Mouse (Mus musculus): Measurements from ENCODE around the gene Pias1. TPM values are rescaled to one million over a fixed set of nuclear protein-coding genes. Genes with fewer than 3 reads are reported as not detected.
A peak's percentile ranks its signal among the peaks of the same experiment; 100 is the strongest.

Gene Pias1
- polyA plus RNA-seq, 1 experiment: 5.9 TPM

GRCm38 (mm10) chr9:62844461-62844860 lies 143.3 kb downstream of the Pias1 start:
- Histone ChIP-seq H3K79me2 (ENCODE audit: control insufficient read depth, insufficient read depth) (no peaks in the 10 kb centered on the region), H3ac (ENCODE audit: control insufficient read depth, insufficient read length) (no peak overlapping the region)

GRCm38 (mm10) chr9:62843356-62844024 lies 144.2 kb downstream of the Pias1 start:
- H3K36me3 ChIP-seq (ENCODE audit: control insufficient read depth, insufficient read depth): no peaks in the 10 kb centered on the region
- no peaks in the 10 kb centered on the region for H3K79me2 ChIP-seq (ENCODE audit: control insufficient read depth, insufficient read depth)
- H3K4me3 ChIP-seq: no peak overlapping the region
- no peaks in the 10 kb centered on the region for H3K27me3 ChIP-seq (ENCODE audit: control insufficient read depth, insufficient read depth, insufficient read length)
- no peak for TF ChIP-seq MYOG (IDR thresholded peaks at IDR 0.05; ENCODE audit: control insufficient read depth in 1 of 3, insufficient read depth in 1 of 3, insufficient read length in 2 of 3, low read depth in 2 of 3)
- no peak for TF ChIP-seq POLR2A (IDR thresholded peaks at IDR 0.05; ENCODE audit: insufficient read length, low read depth)
- TF ChIP-seq TCF3 (IDR thresholded peaks at IDR 0.05; ENCODE audit: insufficient read length, low read depth): no peak
- no peak for TF ChIP-seq REST (IDR thresholded peaks at IDR 0.05; ENCODE audit: insufficient read depth, insufficient read length)
- no peak for TF ChIP-seq USF1 (IDR thresholded peaks at IDR 0.05; ENCODE audit: low read depth)
- no peak for TF ChIP-seq SRF (IDR thresholded peaks at IDR 0.05; ENCODE audit: control insufficient read depth, insufficient read length, low read depth)
- no peak for TF ChIP-seq MAX (IDR thresholded peaks at IDR 0.05; ENCODE audit: low read depth)
- TF ChIP-seq POLR2AphosphoS2 (IDR thresholded peaks at IDR 0.05; ENCODE audit: insufficient read length, low read depth): no peak
- TF ChIP-seq E2F4 (IDR thresholded peaks at IDR 0.05; ENCODE audit: insufficient read depth): no peak
- no peak for TF ChIP-seq MYOD1 (IDR thresholded peaks at IDR 0.05; ENCODE audit: control insufficient read depth in 1 of 3, insufficient read length in 2 of 3, low read depth in 2 of 3)
- TF ChIP-seq TCF12 (IDR thresholded peaks at IDR 0.05; ENCODE audit: insufficient read depth, poor library complexity, severe bottlenecking): no peak
- no peak for TF ChIP-seq CEBPB (IDR thresholded peaks at IDR 0.05; ENCODE audit: insufficient read depth, poor library complexity, severe bottlenecking)
- no peak overlapping the region for H3ac ChIP-seq (ENCODE audit: control insufficient read depth, insufficient read length)
- no peak overlapping the region for H3K4me2 ChIP-seq (ENCODE audit: low read depth)

More at GRCm38 (mm10) chr9:62844461-62844860, 143.3 kb downstream of the Pias1 start:
- Histone ChIP-seq H3K4me2 (ENCODE audit: low read depth) (no peak overlapping the region), H3K36me3 (ENCODE audit: control insufficient read depth, insufficient read depth) (no peaks in the 10 kb centered on the region), H3K27me3 (ENCODE audit: control insufficient read depth, insufficient read depth, insufficient read length) (no peaks in the 10 kb centered on the region), H3K4me3 (no peak overlapping the region)
- TF ChIP-seq USF1 (IDR thresholded peaks at IDR 0.05; ENCODE audit: low read depth) (no peak), POLR2A (IDR thresholded peaks at IDR 0.05; ENCODE audit: insufficient read length, low read depth) (no peak), REST (IDR thresholded peaks at IDR 0.05; ENCODE audit: insufficient read depth, insufficient read length) (no peak), TCF3 (IDR thresholded peaks at IDR 0.05; ENCODE audit: insufficient read length, low read depth) (no peak), MYOD1 (IDR thresholded peaks at IDR 0.05; ENCODE audit: control insufficient read depth in 1 of 3, insufficient read length in 2 of 3, low read depth in 2 of 3) (no peak), MYOG (IDR thresholded peaks at IDR 0.05; ENCODE audit: control insufficient read depth in 1 of 3, insufficient read depth in 1 of 3, insufficient read length in 2 of 3, low read depth in 2 of 3) (no peak), CEBPB (IDR thresholded peaks at IDR 0.05; ENCODE audit: insufficient read depth, poor library complexity, severe bottlenecking) (no peak), POLR2AphosphoS2 (IDR thresholded peaks at IDR 0.05; ENCODE audit: insufficient read length, low read depth) (no peak), MAX (IDR thresholded peaks at IDR 0.05; ENCODE audit: low read depth) (no peak), E2F4 (IDR thresholded peaks at IDR 0.05; ENCODE audit: insufficient read depth) (no peak), TCF12 (IDR thresholded peaks at IDR 0.05; ENCODE audit: insufficient read depth, poor library complexity, severe bottlenecking) (no peak)

GRCm38 (mm10) chr9:62839172-62839770 lies 148.5 kb downstream of the Pias1 start:
- Histone ChIP-seq H3K79me2 (ENCODE audit: control insufficient read depth, insufficient read depth) (no peaks in the 10 kb centered on the region), H3K36me3 (ENCODE audit: control insufficient read depth, insufficient read depth) (no peaks in the 10 kb centered on the region), H3ac (ENCODE audit: control insufficient read depth, insufficient read length) (peak overlapping the region; percentile 76), H3K27me3 (ENCODE audit: control insufficient read depth, insufficient read depth, insufficient read length) (no peaks in the 10 kb centered on the region), H3K4me2 (ENCODE audit: low read depth) (peak overlapping the region; percentile 87), H3K4me3 (peak overlapping the region; percentile 35)
- TF ChIP-seq MYOD1 (IDR thresholded peaks at IDR 0.05; ENCODE audit: control insufficient read depth in 1 of 3, insufficient read length in 2 of 3, low read depth in 2 of 3) (peak in 1 of 3 experiments; percentile 46), REST (IDR thresholded peaks at IDR 0.05; ENCODE audit: insufficient read depth, insufficient read length) (no peak), MYOG (IDR thresholded peaks at IDR 0.05; ENCODE audit: control insufficient read depth in 1 of 3, insufficient read depth in 1 of 3, insufficient read length in 2 of 3, low read depth in 2 of 3) (peak in 2 of 3 experiments; percentile 7 to 22)

DNA sequence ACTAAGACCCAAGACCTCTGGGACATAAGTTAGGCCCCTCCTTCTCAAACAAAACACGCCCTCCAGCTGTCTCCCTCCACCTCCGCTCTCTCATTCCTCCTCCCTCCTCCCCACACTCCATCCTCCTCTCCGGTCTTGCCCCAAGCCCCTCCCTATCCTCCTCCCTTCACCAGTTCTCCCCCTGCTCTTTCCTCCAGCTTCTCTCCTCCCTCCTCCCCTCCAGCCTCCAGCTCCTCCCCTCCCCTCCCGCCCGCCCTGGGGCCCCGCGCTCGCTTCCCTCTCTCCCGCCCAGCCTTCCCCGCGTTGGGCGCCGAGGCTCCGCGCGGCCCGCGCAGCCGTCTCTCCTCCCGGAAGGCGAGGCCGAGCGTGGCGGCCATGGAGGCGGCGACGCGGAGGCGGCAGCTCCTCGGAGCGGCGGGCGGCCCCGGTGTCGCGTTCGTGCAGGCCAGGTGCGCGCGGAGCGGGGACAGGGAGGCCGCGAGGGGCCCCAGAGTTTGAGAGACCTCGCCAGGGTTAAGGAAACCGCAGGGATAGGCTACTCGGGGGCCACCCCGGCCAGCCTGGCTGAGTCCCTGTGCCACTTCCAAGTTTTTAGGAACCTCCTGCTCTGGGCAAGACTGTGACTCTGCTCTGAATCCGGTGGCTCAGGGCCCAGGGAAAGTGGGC lies 149.1 kb downstream of the Pias1 start, which contains the start of gene Cln6:
Cln6 (plus strand) TSS at position 280 of the 666 bp plus-strand sequence.
- TF ChIP-seq MYOG (IDR thresholded peaks at IDR 0.05; ENCODE audit: control insufficient read depth in 1 of 3, insufficient read depth in 1 of 3, insufficient read length in 2 of 3, low read depth in 2 of 3) (peak in 1 of 3 experiments; percentile 58), USF1 (IDR thresholded peaks at IDR 0.05; ENCODE audit: low read depth) (no peak), POLR2A (IDR thresholded peaks at IDR 0.05; ENCODE audit: insufficient read length, low read depth) (peak; percentile 67), MYOD1 (IDR thresholded peaks at IDR 0.05; ENCODE audit: control insufficient read depth in 1 of 3, insufficient read length in 2 of 3, low read depth in 2 of 3) (peak in 2 of 3 experiments; percentile 23 to 65)
- H3K79me2 ChIP-seq (ENCODE audit: control insufficient read depth, insufficient read depth): no peaks in the 10 kb centered on the region
- peak within 1 kb of the TSS; percentile 76 for H3ac ChIP-seq (ENCODE audit: control insufficient read depth, insufficient read length)
- H3K4me3 ChIP-seq: peak within 1 kb of the TSS; percentile 35
- H3K27me3 ChIP-seq (ENCODE audit: control insufficient read depth, insufficient read depth, insufficient read length): no peaks in the 10 kb centered on the region
- peak within 1 kb of the TSS; percentile 87 for H3K4me2 ChIP-seq (ENCODE audit: low read depth)
- H3K36me3 ChIP-seq (ENCODE audit: control insufficient read depth, insufficient read depth): no peaks in the 10 kb centered on the region
